Mouse (Mus musculus) liver, postnatal 0 days (tissue): ENCODE measurements at regions not wholly inside any gene's neighbourhood (a gene's known extent, or its start where the extent isn't known, plus 50 kb on each side); places are given as distances from the start of the nearest gene placed in this dataset.

Experiments
- ATAC-seq: fragments of 200-750 bp; cut with Nextera tagmentation; 2 replicates; pipeline ENCODE4 v1.8.0; 2017; ENCODE audit warnings: mild to moderate bottlenecking, moderate library complexity
- DNase-seq: peaks from one replicate; pipeline ENCODE4 v3.0.0-alpha.2; 2016
- H3K27ac ChIP-seq: fragments of 300-500 bp; sonication (generic); 2 replicates; pipeline ENCODE4 v1.5.1; 2014; ENCODE audit warnings: antibody characterized with exemption, moderate library complexity, mild to moderate bottlenecking, low read depth
- H3K27me3 ChIP-seq: fragments of 300-500 bp; sonication (generic); 2 replicates; pipeline ENCODE4 v1.6.1; 2014; ENCODE audit warnings: low read length, control low read depth, mixed read lengths; ENCODE audit not compliant: insufficient read depth
- H3K36me3 ChIP-seq: fragments of 300-500 bp; sonication (generic); replicated peaks from 2 replicates; pipeline ENCODE4 v1.6.1; 2014; ENCODE audit warnings: mild to moderate bottlenecking, control low read depth, low read length, moderate library complexity, mixed read lengths; ENCODE audit not compliant: insufficient read depth
- H3K4me1 ChIP-seq: fragments of 300-500 bp; sonication (generic); 2 replicates; pipeline ENCODE4 v1.6.1; 2014; ENCODE audit warnings: antibody characterized with exemption, mild to moderate bottlenecking, control low read depth; ENCODE audit not compliant: insufficient read depth
- H3K4me2 ChIP-seq: fragments of 300-500 bp; sonication (generic); 2 replicates; pipeline ENCODE4 v1.6.1; 2014; ENCODE audit warnings: low read depth, mild to moderate bottlenecking, low read length, moderate library complexity, mixed read lengths
- H3K4me3 ChIP-seq: fragments of 300-500 bp; sonication (generic); 2 replicates; pipeline ENCODE4 v1.5.1; 2014; ENCODE audit warnings: low read depth, low read length
- H3K9ac ChIP-seq: fragments of 300-500 bp; sonication (generic); replicated peaks from 2 replicates; pipeline ENCODE4 v1.6.1; 2014; ENCODE audit warnings: mild to moderate bottlenecking, moderate library complexity
- H3K9me3 ChIP-seq: fragments of 300-500 bp; sonication (generic); 2 replicates; pipeline ENCODE4 v1.6.1; 2016; ENCODE audit warnings: mild to moderate bottlenecking, control low read depth, low read length, mixed read lengths
- CTCF ChIP-seq: sonication (generic); IDR thresholded peaks from 2 replicates; pipeline ENCODE4 v1.5.1; 2016; ENCODE audit warnings: antibody characterized with exemption, low read depth
- EP300 ChIP-seq: IDR thresholded peaks from 2 replicates; pipeline ENCODE4 v1.6.1; 2016; ENCODE audit warnings: antibody characterized with exemption, low read depth, mild to moderate bottlenecking
- WGBS: fragments of 180-500 bp; shearing (Covaris S2); extraction: QIAGEN DNeasy Blood & Tissue Kit; methylation state at CpG from one replicate; pipeline ENCODE4 v1.1.7; 2014; ENCODE audit not compliant: insufficient replicate concordance; 5-methylcytosine and 5-hydroxymethylcytosine counted together

DNA sequence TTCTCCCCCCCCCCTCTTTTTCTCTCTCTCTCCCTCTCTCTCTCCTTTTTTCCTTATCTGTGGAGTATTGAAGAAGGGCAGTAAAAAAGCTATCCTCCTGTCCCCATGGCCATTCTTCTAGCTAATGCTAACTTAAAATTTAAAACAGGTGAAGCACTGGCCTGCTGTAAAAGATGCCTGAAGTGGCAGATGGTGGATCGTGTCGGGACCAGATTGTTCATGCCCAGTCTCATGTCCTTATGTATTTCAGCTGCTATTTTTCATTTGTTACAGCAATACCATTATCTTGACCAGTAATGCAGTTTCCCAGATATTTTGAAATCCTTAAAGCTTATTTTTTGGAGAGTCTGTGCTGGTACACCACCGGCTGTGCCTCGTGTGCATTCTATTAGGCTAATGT lies 196.3 kb downstream of the Etv1 start:
- no peaks in the 10 kb centered on the region for H3K27me3 ChIP-seq
- WGBS, result 86% methylated on average over 4 of the region's 4 CpGs
- DNase-seq, result no peak
- TF ChIP-seq EP300 (no peak), CTCF (no peak)
- no peaks in the 10 kb centered on the region for H3K36me3 ChIP-seq
- no peak for ATAC-seq
- no peak overlapping the region for H3K4me3 ChIP-seq
- no peaks in the 10 kb centered on the region for H3K9me3 ChIP-seq
- H3K9ac ChIP-seq, result no peak overlapping the region
- H3K4me2 ChIP-seq, result no peak overlapping the region
- no peaks in the 10 kb centered on the region for H3K4me1 ChIP-seq
- no peak overlapping the region for H3K27ac ChIP-seq

DNA sequence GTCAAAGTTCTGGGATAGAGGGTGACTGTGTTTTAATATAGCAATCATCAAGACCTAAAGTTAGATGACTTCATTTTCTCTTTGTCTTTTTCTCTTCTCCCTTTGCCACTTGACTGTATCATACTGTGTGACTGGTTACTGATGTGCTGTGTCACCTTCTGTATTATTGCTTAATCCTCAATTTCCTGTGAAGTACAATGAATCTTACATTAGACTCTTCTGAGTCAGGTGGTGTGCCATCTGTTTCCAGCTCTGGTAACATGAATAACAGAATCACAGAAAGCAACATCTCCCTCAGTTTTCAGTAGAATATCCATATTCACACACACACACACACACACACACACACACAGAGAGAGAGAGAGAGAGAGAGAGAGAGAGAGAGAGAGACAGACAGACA lies 203.2 kb downstream of the Etv1 start:
- no peaks in the 10 kb centered on the region for H3K27me3 ChIP-seq
- H3K27ac ChIP-seq, result no peak overlapping the region
- H3K36me3 ChIP-seq, result no peaks in the 10 kb centered on the region
- no peak overlapping the region for H3K9ac ChIP-seq
- no peaks in the 10 kb centered on the region for H3K9me3 ChIP-seq
- H3K4me1 ChIP-seq, result no peaks in the 10 kb centered on the region
- no peak overlapping the region for H3K4me2 ChIP-seq
- H3K4me3 ChIP-seq, result no peak overlapping the region
- TF ChIP-seq EP300 (no peak), CTCF (no peak)
- DNase-seq (no peak), ATAC-seq (no peak)

DNA sequence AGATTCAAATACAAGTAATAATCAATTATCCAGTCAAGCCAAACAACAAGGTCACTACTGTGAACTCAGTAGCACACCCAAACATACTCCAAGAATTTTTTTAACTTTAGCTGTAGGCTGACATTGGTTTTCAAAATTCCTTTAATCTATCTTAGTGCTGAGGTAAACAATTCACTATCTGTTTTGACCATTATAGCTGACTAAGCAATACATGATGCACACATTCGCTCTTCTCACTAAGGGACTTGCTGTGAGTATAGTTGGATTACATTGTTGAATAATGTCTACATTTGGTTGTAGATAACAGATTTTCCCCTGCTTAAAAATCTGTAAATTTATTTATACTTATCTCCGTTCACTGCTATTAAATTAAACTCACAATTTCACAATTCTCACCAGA lies 206.7 kb downstream of the Etv1 start:
- WGBS, result 72% methylated on average over 2 of the region's 2 CpGs
- no peaks in the 10 kb centered on the region for H3K36me3 ChIP-seq
- no peaks in the 10 kb centered on the region for H3K9me3 ChIP-seq
- DNase-seq (no peak), ATAC-seq (no peak)
- H3K4me3 ChIP-seq, result no peak overlapping the region
- H3K27ac ChIP-seq, result no peak overlapping the region
- H3K9ac ChIP-seq, result no peak overlapping the region
- no peak overlapping the region for H3K4me2 ChIP-seq
- H3K4me1 ChIP-seq, result no peaks in the 10 kb centered on the region
- H3K27me3 ChIP-seq, result no peaks in the 10 kb centered on the region
- TF ChIP-seq CTCF, result no peak
- TF ChIP-seq EP300, result no peak

DNA sequence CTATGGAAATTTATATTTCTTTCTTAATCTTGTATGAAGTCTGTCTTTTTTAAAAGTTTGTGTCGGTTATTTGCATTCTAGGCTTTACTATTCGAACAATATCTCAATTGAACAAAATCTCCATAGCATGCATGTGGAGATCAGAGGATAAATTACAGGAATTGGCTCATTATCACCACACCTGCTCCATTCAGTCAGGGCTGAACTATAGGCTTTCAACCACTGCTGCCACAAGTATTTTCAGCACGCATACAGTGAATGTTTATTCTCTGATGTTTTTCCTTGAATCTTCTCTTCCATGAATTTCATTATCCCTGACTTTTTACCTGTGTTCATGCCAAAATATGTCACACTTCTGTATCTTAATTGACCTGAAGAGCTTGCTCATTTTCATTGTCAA lies 207.2 kb downstream of the Etv1 start:
- H3K36me3 ChIP-seq, result no peaks in the 10 kb centered on the region
- H3K9ac ChIP-seq, result no peak overlapping the region
- H3K4me3 ChIP-seq, result no peak overlapping the region
- no peak for TF ChIP-seq EP300
- no peak for TF ChIP-seq CTCF
- no peak overlapping the region for H3K4me2 ChIP-seq
- no peak overlapping the region for H3K27ac ChIP-seq
- no peak for ATAC-seq
- H3K4me1 ChIP-seq, result no peaks in the 10 kb centered on the region
- H3K27me3 ChIP-seq, result no peaks in the 10 kb centered on the region
- 79% methylated on average over 3 of the region's 3 CpGs for WGBS
- no peak for DNase-seq
- H3K9me3 ChIP-seq, result no peaks in the 10 kb centered on the region

DNA sequence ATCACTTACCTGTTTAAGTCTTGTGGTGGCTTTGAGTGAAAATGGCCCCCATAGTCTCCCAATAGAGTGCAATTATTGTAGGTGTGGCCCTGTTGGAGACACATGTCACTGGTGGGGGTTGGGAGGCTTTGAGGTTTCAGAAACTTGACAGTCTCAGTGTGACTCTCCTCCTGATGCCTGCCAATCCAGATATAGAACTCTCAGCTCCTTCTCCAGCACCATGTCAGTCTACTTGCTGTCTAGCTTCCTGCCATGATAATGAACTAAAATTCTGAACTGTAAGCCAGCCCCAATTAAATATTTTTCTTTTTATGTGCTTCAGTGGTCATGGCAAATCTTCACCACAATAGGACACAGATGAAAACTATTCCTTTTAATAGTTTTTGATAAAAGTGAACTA lies 208.1 kb downstream of the Etv1 start:
- Histone ChIP-seq H3K4me2 (no peak overlapping the region), H3K9ac (no peak overlapping the region), H3K27me3 (no peaks in the 10 kb centered on the region), H3K4me3 (no peak overlapping the region), H3K9me3 (no peaks in the 10 kb centered on the region), H3K36me3 (no peaks in the 10 kb centered on the region), H3K27ac (no peak overlapping the region), H3K4me1 (no peaks in the 10 kb centered on the region)
- DNase-seq (no peak), ATAC-seq (no peak)
- no peak for TF ChIP-seq EP300
- TF ChIP-seq CTCF, result no peak

DNA sequence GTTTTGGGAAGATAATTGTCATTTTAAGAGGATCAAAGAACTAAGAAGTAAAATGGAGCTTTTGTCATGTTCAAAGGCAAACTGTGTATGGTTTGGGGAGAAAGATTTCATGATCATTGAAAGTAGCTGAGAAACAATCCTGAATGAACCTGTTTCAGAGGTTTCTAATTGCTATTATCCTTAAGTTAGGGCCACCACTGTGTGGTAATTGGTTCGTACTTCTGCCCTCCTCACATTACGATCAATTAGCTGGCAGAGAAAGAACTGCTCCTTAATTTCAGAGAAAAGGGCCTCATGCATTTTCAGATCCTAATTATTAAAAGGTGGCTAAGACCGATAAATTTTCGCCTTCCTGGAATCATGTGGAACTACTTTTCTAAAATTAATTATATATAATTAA lies 208.6 kb downstream of the Etv1 start:
- Histone ChIP-seq H3K4me2 (no peak overlapping the region), H3K4me1 (no peaks in the 10 kb centered on the region), H3K9ac (no peak overlapping the region), H3K9me3 (no peaks in the 10 kb centered on the region), H3K27me3 (no peaks in the 10 kb centered on the region), H3K36me3 (no peaks in the 10 kb centered on the region), H3K4me3 (no peak overlapping the region), H3K27ac (no peak overlapping the region)
- TF ChIP-seq CTCF (no peak), EP300 (no peak)
- DNase-seq (no peak), ATAC-seq (no peak)
- WGBS, result 84% methylated on average over 4 of the region's 4 CpGs

DNA sequence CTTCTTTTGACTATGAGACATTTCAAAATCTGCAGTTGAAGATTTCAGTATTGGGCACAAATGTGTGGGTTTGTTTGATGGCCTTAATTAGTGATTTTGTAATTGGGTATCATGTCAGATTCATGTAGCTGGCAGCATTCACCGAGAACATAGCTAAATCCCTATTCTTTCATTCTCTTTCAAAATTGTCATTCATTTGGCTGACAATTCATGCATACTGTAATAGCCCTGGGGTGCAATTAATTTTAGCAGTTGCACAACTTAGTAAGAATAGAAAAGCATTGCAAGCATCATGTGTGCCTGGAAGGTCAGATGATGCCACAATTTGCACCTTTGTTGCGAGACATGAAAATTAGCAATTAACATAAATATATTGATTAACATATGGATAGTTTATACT lies 248.0 kb downstream of the Etv1 start:
- ATAC-seq, result no peak
- TF ChIP-seq CTCF, result no peak
- TF ChIP-seq EP300, result no peak
- no peak for DNase-seq
- H3K27me3 ChIP-seq, result no peaks in the 10 kb centered on the region
- H3K9ac ChIP-seq, result no peak overlapping the region
- H3K4me3 ChIP-seq, result no peak overlapping the region
- no peaks in the 10 kb centered on the region for H3K36me3 ChIP-seq
- H3K4me2 ChIP-seq, result no peak overlapping the region
- no peaks in the 10 kb centered on the region for H3K9me3 ChIP-seq
- WGBS, result 68% methylated on average over 2 of the region's 2 CpGs
- H3K4me1 ChIP-seq, result no peaks in the 10 kb centered on the region
- H3K27ac ChIP-seq, result no peak overlapping the region
